Mouse (Mus musculus): ENCODE data around the gene Aldh1a1. TPM values are rescaled to one million over a fixed set of nuclear protein-coding genes. Genes with fewer than 3 reads are reported as not detected.
"Not testable (repeated sequence)": the region's sequence is repeated elsewhere in the genome, so short reads cannot be mapped to it uniquely, and the experiment has no call there.

The Aldh1a1 gene
- polyA plus RNA-seq, 1 experiment from 2014 or later = 5.2 TPM

DNA sequence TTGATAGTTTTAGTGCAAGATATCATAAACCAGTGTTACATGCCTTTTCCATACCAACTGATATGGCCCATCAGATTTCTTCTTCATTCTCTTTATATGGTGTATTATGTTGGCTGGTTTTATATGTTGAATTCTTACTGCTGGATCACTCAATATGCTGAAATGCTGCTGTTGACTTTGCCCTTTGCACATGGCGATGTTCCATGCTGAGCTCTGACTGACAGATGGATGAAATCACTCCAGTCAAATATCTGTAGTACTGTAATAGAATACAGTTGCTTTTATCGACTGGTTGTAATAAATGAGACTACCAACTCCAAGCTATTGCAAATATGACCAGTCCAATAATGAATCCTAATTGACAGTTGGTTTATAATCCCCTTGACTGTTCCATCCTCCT lies 19.5 kb downstream of the Aldh1a1 start:
- Histone ChIP-seq H3K4me2 (replicated peaks; ENCODE audit: low read depth, low read length) (no peak overlapping the region), H3K27me3 (ENCODE audit: insufficient read depth, low read length) (no peaks in the 10 kb centered on the region), H3K9ac (replicated peaks; ENCODE audit: low read length) (no peak overlapping the region), H3K9me3 (ENCODE audit: low read length) (no peaks in the 10 kb centered on the region), H3K4me1 (ENCODE audit: insufficient read depth, low read length) (no peaks in the 10 kb centered on the region), H3K36me3 (ENCODE audit: insufficient read depth, low read length) (no peaks in the 10 kb centered on the region), H3K4me3 (ENCODE audit: low read length) (no peak overlapping the region), H3K27ac (ENCODE audit: low read length) (no peak overlapping the region)
- no peak for ATAC-seq (ENCODE audit: low FRiP score, low TSS enrichment)
- 88% methylated on average over 2 of the region's 2 CpGs for WGBS

DNA sequence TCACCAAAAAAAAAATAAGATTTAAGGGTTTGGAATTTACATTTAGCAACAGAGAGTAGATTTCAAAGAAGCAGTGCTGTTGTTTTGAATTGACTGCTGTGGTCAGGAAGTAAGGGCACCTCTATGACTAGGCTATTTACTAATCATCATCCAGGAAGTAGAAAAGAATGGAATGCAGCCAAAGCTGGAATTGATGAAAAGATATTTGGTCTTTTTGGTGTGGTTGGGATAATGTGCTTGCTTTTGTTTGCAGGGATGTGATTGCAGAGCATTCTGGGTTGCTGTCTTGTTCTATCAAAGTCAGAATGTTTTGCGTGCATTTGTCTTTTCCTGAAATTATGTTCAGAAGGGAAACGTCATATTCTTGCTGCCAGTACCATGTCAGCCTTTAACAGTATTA lies 20.7 kb downstream of the Aldh1a1 start:
- Histone ChIP-seq H3K9me3 (ENCODE audit: low read length) (no peaks in the 10 kb centered on the region), H3K4me1 (ENCODE audit: insufficient read depth, low read length) (no peaks in the 10 kb centered on the region), H3K36me3 (ENCODE audit: insufficient read depth, low read length) (no peaks in the 10 kb centered on the region), H3K4me3 (ENCODE audit: low read length) (no peak overlapping the region), H3K27ac (ENCODE audit: low read length) (no peak overlapping the region), H3K27me3 (ENCODE audit: insufficient read depth, low read length) (no peaks in the 10 kb centered on the region), H3K9ac (replicated peaks; ENCODE audit: low read length) (no peak overlapping the region), H3K4me2 (replicated peaks; ENCODE audit: low read depth, low read length) (no peak overlapping the region)
- no peak for ATAC-seq (ENCODE audit: low FRiP score, low TSS enrichment)
- WGBS = 75% methylated on average over 2 of the region's 2 CpGs

DNA sequence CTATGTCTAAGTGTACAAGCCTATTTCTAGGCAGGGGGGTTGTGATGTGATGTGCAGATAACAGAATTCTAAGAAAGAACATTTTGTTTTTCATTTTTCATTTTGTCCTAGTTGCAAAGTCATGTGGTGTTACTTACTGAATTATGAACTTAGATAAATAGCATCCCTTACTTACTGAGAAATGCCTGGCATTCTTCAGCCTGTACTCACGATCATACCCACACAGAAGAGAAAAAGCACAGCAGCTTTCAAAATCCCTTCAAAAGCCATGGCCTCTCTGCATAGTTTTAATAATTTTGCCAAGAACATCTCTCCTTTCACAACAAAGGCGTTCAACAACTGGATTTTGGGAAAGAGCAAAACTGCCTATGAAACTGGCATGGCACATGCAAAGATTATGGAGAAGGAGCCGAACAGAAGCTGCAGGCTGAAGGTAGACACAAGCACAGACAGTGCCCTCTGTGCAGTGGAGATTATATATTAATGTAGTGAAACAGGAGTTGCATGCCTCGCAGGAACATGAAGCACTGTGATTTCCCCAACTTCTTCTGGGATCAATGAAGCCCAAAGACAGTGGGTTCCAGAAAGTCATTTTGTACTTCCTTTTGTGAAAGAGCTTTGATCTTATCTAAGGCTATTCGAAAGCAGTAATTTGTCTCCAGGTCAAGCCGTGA lies 21.3 kb downstream of the Aldh1a1 start:
- no peak overlapping the region for H3K4me2 ChIP-seq (replicated peaks; ENCODE audit: low read depth, low read length)
- H3K4me1 ChIP-seq (ENCODE audit: insufficient read depth, low read length) = no peaks in the 10 kb centered on the region
- no peak for ATAC-seq (ENCODE audit: low FRiP score, low TSS enrichment)
- WGBS = 52% methylated on average over 6 of the region's 6 CpGs
- H3K27ac ChIP-seq (ENCODE audit: low read length) = no peak overlapping the region
- H3K9ac ChIP-seq (replicated peaks; ENCODE audit: low read length) = no peak overlapping the region
- H3K36me3 ChIP-seq (ENCODE audit: insufficient read depth, low read length) = no peaks in the 10 kb centered on the region
- H3K4me3 ChIP-seq (ENCODE audit: low read length) = no peak overlapping the region
- H3K27me3 ChIP-seq (ENCODE audit: insufficient read depth, low read length) = no peaks in the 10 kb centered on the region
- H3K9me3 ChIP-seq (ENCODE audit: low read length) = no peaks in the 10 kb centered on the region

DNA sequence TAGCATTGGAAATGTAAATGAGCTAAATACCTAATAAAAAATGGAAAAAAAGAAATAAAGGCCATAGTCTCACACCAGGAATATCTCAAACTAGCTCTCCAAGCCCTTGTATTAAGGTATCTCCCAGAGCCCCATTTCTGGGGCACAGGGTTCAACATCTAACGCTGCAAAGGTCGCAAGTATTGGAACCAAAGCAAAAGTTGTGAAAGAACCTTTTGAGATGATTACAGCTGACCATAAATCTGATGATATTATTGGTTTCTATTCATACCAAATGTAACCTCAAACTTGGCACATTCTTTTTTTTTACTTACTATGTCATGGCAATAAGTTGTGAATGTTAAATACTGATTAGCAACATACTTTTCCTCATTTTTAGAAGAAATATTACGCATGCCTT lies 24.0 kb downstream of the Aldh1a1 start:
- 91% methylated on average over 3 of the region's 3 CpGs for WGBS
- Histone ChIP-seq H3K9ac (replicated peaks; ENCODE audit: low read length) (no peak overlapping the region), H3K36me3 (ENCODE audit: insufficient read depth, low read length) (no peaks in the 10 kb centered on the region)

DNA sequence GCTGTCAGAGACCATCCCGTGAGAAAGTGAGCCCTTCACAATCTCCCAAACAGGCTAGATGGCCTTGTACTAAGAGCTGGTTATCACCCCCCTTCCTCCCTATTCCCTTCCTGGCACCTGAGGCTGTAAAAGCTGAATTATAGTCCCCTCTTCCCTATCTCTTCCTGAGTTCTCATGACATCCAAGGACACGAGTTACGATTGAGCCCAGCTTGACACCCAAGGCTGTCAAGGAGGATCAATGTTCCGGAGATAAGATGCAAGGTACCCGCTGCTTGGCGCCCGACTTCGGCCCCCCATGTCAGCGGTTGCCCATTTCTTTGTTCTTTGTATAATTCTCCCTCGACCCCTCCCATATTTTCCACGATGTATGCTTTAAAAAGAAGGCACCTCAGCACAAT lies 36.6 kb downstream of the Aldh1a1 start:
- WGBS = 76% methylated on average over 11 of the region's 11 CpGs
- not testable (repeated sequence) for ATAC-seq (ENCODE audit: low FRiP score, low TSS enrichment); H3K27ac ChIP-seq (ENCODE audit: low read length)

More for the DNA sequence above, 24.0 kb downstream of the Aldh1a1 start:
- Histone ChIP-seq H3K4me1 (ENCODE audit: insufficient read depth, low read length) (no peaks in the 10 kb centered on the region), H3K27ac (ENCODE audit: low read length) (no peak overlapping the region), H3K9me3 (ENCODE audit: low read length) (0 out of 2 replicates have a peak, but pooled peaks cover 3% of the 10 kb centered on the region), H3K4me3 (ENCODE audit: low read length) (no peak overlapping the region), H3K27me3 (ENCODE audit: insufficient read depth, low read length) (no peaks in the 10 kb centered on the region), H3K4me2 (replicated peaks; ENCODE audit: low read depth, low read length) (no peak overlapping the region)
- ATAC-seq (ENCODE audit: low FRiP score, low TSS enrichment) = no peak

DNA sequence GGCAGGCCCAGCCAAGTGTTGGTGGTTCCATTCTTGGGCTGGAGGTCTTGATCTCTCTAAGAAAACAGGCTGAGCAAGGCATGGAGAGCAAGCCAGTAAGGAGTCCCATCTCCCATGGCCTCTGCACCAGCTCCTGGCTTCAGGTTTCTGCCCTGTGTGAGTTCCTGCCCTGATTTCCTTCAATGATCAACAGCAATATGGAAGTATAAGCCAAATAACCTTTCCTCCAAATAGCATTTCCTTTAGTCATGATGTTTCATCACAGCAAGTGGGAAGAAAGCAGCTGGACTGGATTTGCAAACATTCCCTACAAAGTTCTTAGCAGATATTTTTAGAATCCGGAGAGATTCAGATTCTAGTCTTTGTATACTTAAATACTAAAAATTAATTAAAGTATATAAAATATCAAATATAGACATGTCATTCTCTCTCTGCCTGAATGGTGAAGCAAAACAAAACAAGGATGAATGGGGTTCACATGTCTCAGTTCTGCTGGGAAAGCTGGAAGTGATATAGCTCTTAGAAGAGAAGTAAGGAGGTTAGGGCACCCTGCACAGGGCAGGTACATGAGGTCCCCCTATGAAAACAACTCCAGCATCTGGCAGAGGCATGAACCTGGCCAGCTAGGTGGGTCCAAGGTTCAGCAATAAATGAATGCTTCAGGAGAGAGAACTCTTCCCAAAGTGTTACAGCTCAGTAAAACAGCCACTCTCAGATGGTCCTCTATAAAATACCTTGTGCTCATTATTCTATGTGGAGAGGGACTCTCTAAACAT lies 37.6 kb downstream of the Aldh1a1 start:
- no peak overlapping the region for H3K4me2 ChIP-seq (replicated peaks; ENCODE audit: low read depth, low read length)
- H3K9ac ChIP-seq (replicated peaks; ENCODE audit: low read length) = no peak overlapping the region
- no peak for ATAC-seq (ENCODE audit: low FRiP score, low TSS enrichment)
- H3K9me3 ChIP-seq (ENCODE audit: low read length) = no peaks in the 10 kb centered on the region
- no peak overlapping the region for H3K27ac ChIP-seq (ENCODE audit: low read length)
- no peaks in the 10 kb centered on the region for H3K36me3 ChIP-seq (ENCODE audit: insufficient read depth, low read length)
- no peaks in the 10 kb centered on the region for H3K27me3 ChIP-seq (ENCODE audit: insufficient read depth, low read length)
- H3K4me1 ChIP-seq (ENCODE audit: insufficient read depth, low read length) = no peaks in the 10 kb centered on the region
- H3K4me3 ChIP-seq (ENCODE audit: low read length) = no peak overlapping the region
- WGBS = 84% methylated on average over 1 of the region's 1 CpGs

More for the DNA sequence above, 36.6 kb downstream of the Aldh1a1 start:
- not testable (repeated sequence) for H3K9ac ChIP-seq (replicated peaks; ENCODE audit: low read length); H3K4me2 ChIP-seq (replicated peaks; ENCODE audit: low read depth, low read length); H3K27me3 ChIP-seq (ENCODE audit: insufficient read depth, low read length); H3K4me1 ChIP-seq (ENCODE audit: insufficient read depth, low read length); H3K9me3 ChIP-seq (ENCODE audit: low read length); H3K36me3 ChIP-seq (ENCODE audit: insufficient read depth, low read length); H3K4me3 ChIP-seq (ENCODE audit: low read length)

DNA sequence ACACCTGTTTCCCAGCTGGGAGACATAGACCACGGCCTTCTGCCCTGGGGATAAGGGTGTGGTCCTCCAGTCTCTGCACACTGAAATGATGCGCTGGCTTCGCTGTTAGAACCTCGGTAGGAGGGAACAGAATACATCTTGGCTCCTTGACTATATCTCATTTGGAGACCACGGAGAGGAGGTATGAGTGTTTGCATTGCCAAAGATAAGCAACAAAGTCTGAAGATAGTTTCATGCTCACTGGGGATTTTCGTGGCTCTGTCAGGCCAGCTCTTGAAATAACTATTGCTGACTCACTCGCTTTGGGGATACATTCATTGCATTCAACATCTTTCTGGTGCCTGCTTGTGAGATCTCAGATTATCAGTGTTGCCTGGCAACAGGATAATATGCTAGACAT lies 44.0 kb downstream of the Aldh1a1 start:
- Histone ChIP-seq H3K9me3 (ENCODE audit: low read length) (no peaks in the 10 kb centered on the region), H3K27me3 (ENCODE audit: insufficient read depth, low read length) (no peaks in the 10 kb centered on the region), H3K4me1 (ENCODE audit: insufficient read depth, low read length) (no peaks in the 10 kb centered on the region), H3K9ac (replicated peaks; ENCODE audit: low read length) (no peak overlapping the region), H3K27ac (ENCODE audit: low read length) (no peak overlapping the region), H3K4me3 (ENCODE audit: low read length) (no peak overlapping the region), H3K4me2 (replicated peaks; ENCODE audit: low read depth, low read length) (no peak overlapping the region), H3K36me3 (ENCODE audit: insufficient read depth, low read length) (no peaks in the 10 kb centered on the region)
- ATAC-seq (ENCODE audit: low FRiP score, low TSS enrichment) = no peak
- WGBS = 80% methylated on average over 7 of the region's 7 CpGs

DNA sequence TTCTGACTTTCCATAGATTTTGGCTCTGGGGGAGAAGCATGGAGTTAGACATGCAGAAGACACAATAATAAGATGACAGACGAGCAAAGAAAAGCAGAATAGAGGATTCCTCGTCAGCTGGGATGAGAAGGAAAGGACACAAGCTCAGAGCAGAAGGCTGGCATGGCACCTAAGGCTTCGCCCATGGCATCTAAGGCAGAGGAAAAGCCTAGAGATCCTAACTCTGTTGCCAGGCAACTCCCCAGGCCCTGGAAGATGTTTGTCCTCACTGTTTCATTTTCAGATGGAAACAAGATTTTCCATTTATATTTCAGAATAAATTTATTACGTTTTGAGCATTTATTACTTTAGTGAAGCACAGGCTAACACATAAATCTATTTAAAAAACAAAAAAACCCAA lies 48.5 kb downstream of the Aldh1a1 start:
- no peaks in the 10 kb centered on the region for H3K36me3 ChIP-seq (ENCODE audit: insufficient read depth, low read length)
- no peak overlapping the region for H3K4me3 ChIP-seq (ENCODE audit: low read length)
- H3K9ac ChIP-seq (replicated peaks; ENCODE audit: low read length) = no peak overlapping the region
- no peaks in the 10 kb centered on the region for H3K27me3 ChIP-seq (ENCODE audit: insufficient read depth, low read length)
- H3K4me2 ChIP-seq (replicated peaks; ENCODE audit: low read depth, low read length) = no peak overlapping the region
- no peak overlapping the region for H3K27ac ChIP-seq (ENCODE audit: low read length)
- ATAC-seq (ENCODE audit: low FRiP score, low TSS enrichment) = no peak
- H3K9me3 ChIP-seq (ENCODE audit: low read length) = no peaks in the 10 kb centered on the region
- H3K4me1 ChIP-seq (ENCODE audit: insufficient read depth, low read length) = no peaks in the 10 kb centered on the region
- WGBS = 73% methylated on average over 4 of the region's 4 CpGs

DNA sequence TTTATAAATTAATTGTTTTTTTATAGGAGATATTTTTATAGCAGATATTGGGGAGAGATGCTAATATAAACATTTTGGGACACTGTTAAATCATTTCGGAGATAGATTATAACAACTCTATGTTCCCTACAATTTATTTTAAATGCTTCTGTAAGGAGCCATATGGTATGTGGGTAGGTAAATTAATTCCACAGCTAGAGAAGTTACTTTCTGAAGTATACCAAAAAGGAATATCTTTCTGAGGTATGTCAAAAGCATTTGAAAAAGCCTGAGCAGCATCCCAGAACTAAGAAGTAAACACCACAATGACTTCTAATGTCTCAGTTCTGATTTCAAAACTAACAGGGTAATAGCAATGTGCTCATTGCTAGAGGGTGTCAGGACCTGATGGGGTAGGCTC lies 49.4 kb downstream of the Aldh1a1 start:
- Histone ChIP-seq H3K27ac (ENCODE audit: low read length) (no peak overlapping the region), H3K9me3 (ENCODE audit: low read length) (no peaks in the 10 kb centered on the region), H3K4me1 (ENCODE audit: insufficient read depth, low read length) (no peaks in the 10 kb centered on the region), H3K36me3 (ENCODE audit: insufficient read depth, low read length) (no peaks in the 10 kb centered on the region), H3K4me2 (replicated peaks; ENCODE audit: low read depth, low read length) (no peak overlapping the region), H3K4me3 (ENCODE audit: low read length) (no peak overlapping the region), H3K9ac (replicated peaks; ENCODE audit: low read length) (no peak overlapping the region), H3K27me3 (ENCODE audit: insufficient read depth, low read length) (no peaks in the 10 kb centered on the region)
- no peak for ATAC-seq (ENCODE audit: low FRiP score, low TSS enrichment)
- WGBS = 89% methylated on average over 1 of the region's 1 CpGs

DNA sequence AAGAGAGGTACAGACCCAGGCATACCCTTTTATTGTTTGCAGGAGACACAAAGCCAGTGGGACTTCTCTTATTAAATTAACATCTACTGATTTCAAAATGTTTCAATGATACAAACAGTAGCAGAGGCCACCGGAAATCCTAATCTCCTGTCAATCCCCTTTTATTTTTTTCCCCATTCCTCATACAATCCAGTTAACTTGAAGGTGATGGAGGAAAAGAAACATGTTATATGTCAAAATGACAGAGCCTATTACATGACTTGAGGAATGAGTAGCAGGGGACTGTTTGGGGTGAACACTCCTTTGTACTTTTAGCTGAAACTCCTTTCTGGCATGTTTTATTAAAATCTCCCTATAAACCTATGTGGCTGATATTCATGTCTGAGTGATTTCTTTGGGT lies 51.3 kb downstream of the Aldh1a1 start:
- ATAC-seq (ENCODE audit: low FRiP score, low TSS enrichment) = no peak
- Histone ChIP-seq H3K36me3 (ENCODE audit: insufficient read depth, low read length) (no peaks in the 10 kb centered on the region), H3K9ac (replicated peaks; ENCODE audit: low read length) (no peak overlapping the region), H3K4me1 (ENCODE audit: insufficient read depth, low read length) (no peaks in the 10 kb centered on the region), H3K4me2 (replicated peaks; ENCODE audit: low read depth, low read length) (no peak overlapping the region), H3K4me3 (ENCODE audit: low read length) (no peak overlapping the region), H3K9me3 (ENCODE audit: low read length) (no peaks in the 10 kb centered on the region), H3K27me3 (ENCODE audit: insufficient read depth, low read length) (no peaks in the 10 kb centered on the region), H3K27ac (ENCODE audit: low read length) (no peak overlapping the region)
- WGBS = 68% methylated on average over 1 of the region's 1 CpGs
